Mouse (Mus musculus) bone marrow macrophage, adult 2 months (primary cell): ENCODE results near the gene 6030468B19Rik.

ENCODE experiments used
- CTCF ChIP-seq: IDR thresholded peaks from 2 replicates; pipeline ENCODE4 v1.5.1; 2012; ENCODE audit warnings: low read depth, mild to moderate bottlenecking, low read length, moderate library complexity
- POLR2A ChIP-seq: IDR thresholded peaks from 2 replicates; pipeline ENCODE4 v1.6.1; 2012; ENCODE audit warnings: mild to moderate bottlenecking, low read depth, low read length, borderline replicate concordance

GRCm38 (mm10) chr11:117823411-117823810 lies 26.0 kb downstream of the 6030468B19Rik start:
- TF ChIP-seq CTCF (no peak), POLR2A (no peak)
